Mouse (Mus musculus) adrenal gland, adult 18-20 months (tissue): ENCODE results near the gene Arih1. TPM values are rescaled to one million over a fixed set of nuclear protein-coding genes. Genes with fewer than 3 reads are reported as not detected.

ENCODE experiments used
- total RNA-seq, 2 experiments: library from RNA; stranded (reverse); gene quantifications; 1 replicate in 1 of 2; 2 replicates in 1 of 2; pipeline ENCODE4 v1.2.3; 2021

Arih1 gene
- total RNA-seq, 2 experiments from 2014 or later: 113 to 143 TPM

Other genes starting within 250 kb of the Arih1 start
- 10 to 100 TPM; 25.4 to 31.9 TPM for gene Adpgk, start 195.1 kb downstream of the Arih1 start, total RNA-seq
- gene Bbs4, start 133.1 kb downstream of the Arih1 start, total RNA-seq: 10 to 100 TPM in 1 of 2 experiments, 1 to 10 TPM in 1; 7.6 to 10.4 TPM
- gene Hexa, start 52.9 kb upstream of the Arih1 start, total RNA-seq: 100 to 1,000 TPM; 110 to 154 TPM
- gene Tmem202, start 53.2 kb upstream of the Arih1 start, total RNA-seq: 1 to 10 TPM; 2.9 to 3.1 TPM
- 1 to 10 TPM; 5.0 to 5.7 TPM for gene Celf6, start 91.3 kb upstream of the Arih1 start, total RNA-seq
- gene Parp6, start 130.7 kb upstream of the Arih1 start, total RNA-seq: 10 to 100 TPM; 27.7 to 35.8 TPM
- 1,000 to 10,000 TPM in 1 of 2 experiments, 100 to 1,000 TPM in 1; 853 to 1,405 TPM for gene Pkm, start 169.8 kb upstream of the Arih1 start, total RNA-seq
- gene Gramd2, start 193.5 kb upstream of the Arih1 start, total RNA-seq: under 1 TPM; 0.13 to 0.64 TPM